Mouse (Mus musculus) kidney, embryonic 16.5 days (tissue): ENCODE measurements around the gene Taf1c. TPM values are rescaled to one million over a fixed set of nuclear protein-coding genes. Genes with fewer than 3 reads are reported as not detected.

Experiments
- ATAC-seq: fragments of 200-750 bp; cut with Nextera tagmentation; 2 replicates; pipeline ENCODE4 v1.8.0; 2017; ENCODE audit warnings: moderate TSS enrichment; ENCODE audit not compliant: low FRiP score, low TSS enrichment
- H3K27ac ChIP-seq: fragments of 300-500 bp; sonication (generic); 2 replicates; pipeline ENCODE4 v1.5.1; 2014; ENCODE audit warnings: low read length
- H3K27me3 ChIP-seq: fragments of 300-500 bp; sonication (generic); 2 replicates; pipeline ENCODE4 v1.6.1; 2014; ENCODE audit warnings: low read length, control low read depth, mixed read lengths; ENCODE audit not compliant: insufficient read depth
- H3K36me3 ChIP-seq: fragments of 300-500 bp; sonication (generic); 2 replicates; pipeline ENCODE4 v1.6.1; 2014; ENCODE audit warnings: low read length, control low read depth, mixed read lengths; ENCODE audit not compliant: insufficient read depth
- H3K4me1 ChIP-seq: fragments of 300-500 bp; sonication (generic); 2 replicates; pipeline ENCODE4 v1.6.1; 2014; ENCODE audit warnings: low read length, control low read depth, mixed read lengths; ENCODE audit not compliant: insufficient read depth
- H3K4me2 ChIP-seq: fragments of 300-500 bp; sonication (generic); replicated peaks from 2 replicates; pipeline ENCODE4 v1.6.1; 2014; ENCODE audit warnings: low read depth, low read length
- H3K4me3 ChIP-seq: fragments of 300-500 bp; sonication (generic); 2 replicates; pipeline ENCODE4 v1.5.1; 2014; ENCODE audit warnings: mild to moderate bottlenecking, low read length
- H3K9ac ChIP-seq: fragments of 300-500 bp; sonication (generic); replicated peaks from 2 replicates; pipeline ENCODE4 v1.6.1; 2014; ENCODE audit warnings: low read length
- H3K9me3 ChIP-seq: fragments of 300-500 bp; sonication (generic); 2 replicates; pipeline ENCODE4 v1.6.1; 2016; ENCODE audit warnings: low read length, control low read depth
- WGBS: fragments of 180-500 bp; shearing (Covaris S2); extraction: QIAGEN DNeasy Blood & Tissue Kit; methylation state at CpG from one replicate; pipeline ENCODE4 v1.1.7; 2014; 5-methylcytosine and 5-hydroxymethylcytosine counted together
- polyA plus RNA-seq: library from polyadenylated mRNA; unstranded; fragments of >200 nt; fragmentation: Nextera tagmentation; extraction: Ambion mirVana; gene quantifications from 2 replicates; pipeline ENCODE4 v1.2.1, GENCODE M21; 2015

Taf1c gene
- polyA plus RNA-seq, 1 experiment from 2014 or later: 15.5 TPM

DNA sequence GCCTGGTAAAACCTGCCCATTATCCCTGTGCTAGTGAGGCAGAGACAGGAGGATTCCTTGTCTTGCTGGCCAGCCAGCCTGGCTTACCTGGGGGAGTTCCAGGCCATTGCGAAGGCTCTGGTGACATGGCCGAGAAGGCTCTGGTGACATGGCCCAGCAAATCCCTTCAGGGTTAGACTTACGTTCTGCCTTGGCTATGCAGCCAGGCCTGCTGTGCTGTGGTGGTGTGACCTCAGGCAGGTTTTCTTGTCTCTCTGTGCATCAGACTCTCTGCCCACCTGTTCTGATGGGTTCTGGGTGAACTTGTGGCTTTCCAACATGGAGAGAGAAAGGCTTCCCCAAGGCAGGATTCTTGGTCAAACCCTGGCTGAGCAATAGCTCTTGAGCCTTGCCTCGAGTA lies 32.4 kb upstream of the Taf1c start:
- 81% methylated on average over 4 of the region's 4 CpGs for WGBS
- H3K27ac ChIP-seq: no peak overlapping the region
- no peaks in the 10 kb centered on the region for H3K9me3 ChIP-seq
- no peaks in the 10 kb centered on the region for H3K36me3 ChIP-seq
- no peak overlapping the region for H3K4me3 ChIP-seq
- peaks cover 23% of the 10 kb centered on the region for H3K4me1 ChIP-seq
- ATAC-seq: no peak
- no peak overlapping the region for H3K9ac ChIP-seq
- peaks cover 16% of the 10 kb centered on the region for H3K27me3 ChIP-seq
- H3K4me2 ChIP-seq: no peak overlapping the region

DNA sequence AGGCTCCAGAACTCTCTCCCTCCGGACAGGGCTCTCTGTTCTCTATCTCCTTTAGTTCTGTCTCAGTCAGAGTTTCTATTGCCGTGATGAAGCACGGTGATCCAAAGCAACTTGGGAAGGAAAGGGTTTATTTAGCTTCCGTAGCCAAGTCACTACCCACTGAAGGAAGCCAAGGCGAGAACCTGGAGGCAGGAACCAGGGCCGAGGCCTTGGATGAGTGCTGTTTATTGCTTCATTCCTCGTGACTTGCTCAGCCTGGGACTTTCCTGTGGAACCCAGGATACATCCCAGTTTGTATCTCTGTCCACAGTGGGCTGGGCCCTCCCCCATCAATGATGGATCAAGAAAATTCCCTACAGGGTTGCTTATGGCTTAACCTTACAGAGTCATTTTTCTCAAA lies 31.7 kb upstream of the Taf1c start:
- Histone ChIP-seq H3K4me3 (no peak overlapping the region), H3K9me3 (no peaks in the 10 kb centered on the region), H3K27me3 (peaks cover 16% of the 10 kb centered on the region), H3K9ac (no peak overlapping the region), H3K36me3 (no peaks in the 10 kb centered on the region), H3K4me1 (peaks cover 23% of the 10 kb centered on the region), H3K4me2 (no peak overlapping the region), H3K27ac (no peak overlapping the region)
- 52% methylated on average over 7 of the region's 7 CpGs for WGBS
- no peak for ATAC-seq

DNA sequence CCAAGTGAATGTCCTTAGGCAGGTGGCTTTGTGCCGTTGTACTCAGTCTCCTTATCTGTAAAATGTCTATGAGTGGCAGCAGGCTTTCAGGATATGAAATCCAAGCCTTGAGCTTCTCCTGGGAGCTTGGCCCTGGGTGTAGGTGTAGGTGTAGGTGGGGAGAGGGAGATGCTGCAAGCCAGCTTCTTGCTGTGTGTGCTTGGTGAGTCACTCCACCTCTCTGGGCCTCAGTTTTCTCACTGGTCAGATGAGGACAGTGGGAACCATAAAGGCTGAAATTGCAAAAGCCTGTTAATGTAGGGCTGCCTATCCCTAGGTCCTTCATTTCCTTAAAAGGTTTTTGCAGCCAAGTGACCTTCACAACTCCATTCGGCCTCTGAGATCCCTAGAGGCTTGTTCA lies 30.9 kb upstream of the Taf1c start:
- no peak overlapping the region for H3K4me2 ChIP-seq
- no peak overlapping the region for H3K9ac ChIP-seq
- no peak overlapping the region for H3K27ac ChIP-seq
- no peak for ATAC-seq
- peaks cover 23% of the 10 kb centered on the region for H3K4me1 ChIP-seq
- H3K4me3 ChIP-seq: no peak overlapping the region
- peaks cover 16% of the 10 kb centered on the region for H3K27me3 ChIP-seq
- H3K36me3 ChIP-seq: no peaks in the 10 kb centered on the region
- no peaks in the 10 kb centered on the region for H3K9me3 ChIP-seq
- WGBS: 70% methylated on average over 2 of the region's 2 CpGs

DNA sequence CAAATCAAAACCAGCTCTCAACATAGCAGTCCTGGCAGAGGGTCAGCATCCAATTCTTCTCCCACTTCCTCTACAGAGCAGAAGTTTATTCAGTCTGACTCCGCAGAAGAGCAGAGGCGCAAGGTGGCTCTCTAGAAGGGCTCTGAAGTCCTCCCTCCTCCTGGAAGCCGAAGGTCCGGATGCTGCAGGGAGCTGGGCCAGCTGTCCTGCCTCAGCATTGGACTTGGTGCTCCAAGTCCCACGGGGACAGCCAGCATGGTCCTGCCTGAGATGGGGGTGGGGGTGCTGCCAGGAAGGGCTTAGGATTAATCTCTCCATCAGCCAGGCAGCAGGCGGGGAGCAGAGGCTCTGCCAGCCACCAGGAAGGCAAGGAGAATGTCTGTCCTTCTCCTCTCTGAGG lies 30.4 kb upstream of the Taf1c start, which contains the start of gene Kcng4:
Gene Kcng4, minus strand, starts transcription at position 303 of the 400 bp plus-strand sequence.
- peak within 1 kb of the TSS; percentile 16; the same call in 1 of the 2 replicates for H3K4me2 ChIP-seq
- peaks cover 16% of the 10 kb centered on the region for H3K27me3 ChIP-seq
- H3K4me3 ChIP-seq: no peak within 1 kb of the TSS
- H3K27ac ChIP-seq: no peak within 1 kb of the TSS
- no peaks in the 10 kb centered on the region for H3K36me3 ChIP-seq
- peak; percentile 40; the same call in 1 of the 2 replicates for ATAC-seq
- peaks cover 23% of the 10 kb centered on the region for H3K4me1 ChIP-seq
- 31% methylated on average over 6 of the region's 6 CpGs for WGBS
- no peaks in the 10 kb centered on the region for H3K9me3 ChIP-seq
- H3K9ac ChIP-seq: no peak within 1 kb of the TSS

DNA sequence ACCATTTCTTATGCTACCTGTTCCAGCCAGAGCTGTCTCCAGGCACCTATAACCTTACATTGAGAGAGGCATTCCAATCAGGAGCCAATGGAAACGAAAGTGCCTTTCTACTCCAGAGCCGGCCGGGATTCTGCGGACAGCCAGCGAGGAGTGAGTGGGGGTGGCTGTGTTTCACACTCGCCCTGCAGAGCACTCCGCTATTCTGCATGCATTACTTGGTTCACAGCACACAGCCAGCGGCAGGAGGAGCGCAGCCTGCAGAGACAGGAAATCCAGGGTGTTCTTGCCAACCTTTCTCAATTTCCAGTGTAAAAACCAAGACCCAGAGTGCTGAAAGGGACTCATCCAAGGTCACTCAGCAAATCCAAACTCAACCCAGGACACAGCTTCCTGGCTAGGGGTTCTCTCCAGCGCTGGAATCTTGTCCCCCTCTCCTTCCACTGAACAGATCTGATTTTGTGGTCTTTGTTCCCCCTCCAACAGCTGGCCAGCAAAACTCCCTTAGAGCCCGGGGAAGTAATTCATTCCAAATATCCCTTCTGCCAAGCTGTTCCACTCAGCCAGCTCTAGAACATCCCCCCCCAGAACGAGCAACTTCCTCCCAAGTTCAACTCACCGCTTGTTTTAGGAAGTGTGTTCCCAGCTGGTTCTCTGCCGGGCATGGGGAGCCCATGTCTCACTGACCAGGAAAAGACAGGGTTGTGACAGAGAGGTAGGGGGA lies 29.8 kb upstream of the Taf1c start:
- Histone ChIP-seq H3K4me2 (peak overlapping the region; percentile 16; the same call in 1 of the 2 replicates), H3K4me3 (no peak overlapping the region), H3K9me3 (no peaks in the 10 kb centered on the region), H3K4me1 (peaks cover 23% of the 10 kb centered on the region), H3K9ac (no peak overlapping the region), H3K27me3 (peaks cover 16% of the 10 kb centered on the region), H3K27ac (no peak overlapping the region), H3K36me3 (no peaks in the 10 kb centered on the region)
- 0 out of 2 replicates have a peak, but pooled peaks have one; percentile 55 for ATAC-seq
- WGBS: 17% methylated on average over 14 of the region's 14 CpGs

DNA sequence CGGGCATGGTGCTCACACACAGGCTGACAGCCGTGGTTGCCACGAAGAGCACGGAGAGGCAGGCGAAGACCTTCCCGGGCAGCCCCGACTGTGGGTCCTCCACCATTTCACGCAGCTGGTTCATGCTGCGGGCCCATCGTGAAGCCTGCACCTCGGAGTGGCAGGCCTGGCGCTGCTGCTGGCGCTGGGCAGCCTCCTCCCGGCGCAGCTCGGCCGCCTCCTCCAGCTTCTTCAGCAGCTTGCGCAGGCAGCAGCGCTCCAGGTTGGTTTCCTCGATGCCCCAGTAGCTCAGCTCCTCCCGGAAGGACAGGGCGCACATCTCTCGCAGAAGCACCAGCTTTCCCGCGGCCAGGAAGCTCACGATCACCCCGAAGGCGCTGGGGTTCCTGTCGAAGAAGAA lies 27.9 kb upstream of the Taf1c start:
- H3K27ac ChIP-seq: no peak overlapping the region
- WGBS: 57% methylated on average over 29 of the region's 29 CpGs
- H3K27me3 ChIP-seq: peaks cover 16% of the 10 kb centered on the region

DNA sequence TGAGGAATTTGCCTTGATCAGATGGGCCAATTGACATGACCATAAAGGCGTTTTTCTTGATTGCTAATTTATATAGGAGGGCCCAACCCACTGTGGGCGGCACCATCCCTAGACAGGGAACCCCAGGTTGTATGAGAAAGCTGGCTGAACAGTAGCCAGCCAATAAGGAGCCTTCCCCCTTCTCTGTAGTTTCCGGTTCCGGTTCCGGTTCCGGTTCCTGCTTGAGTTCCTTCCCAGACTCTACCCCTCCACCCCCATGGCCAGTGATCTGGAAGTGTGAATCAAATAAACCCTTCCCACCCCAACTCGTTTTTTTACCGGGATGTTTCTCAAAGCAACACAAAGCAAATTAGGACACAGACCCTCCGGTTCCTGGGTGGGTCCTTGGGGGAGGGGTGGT lies 27.2 kb upstream of the Taf1c start:
- ATAC-seq: no peak
- Histone ChIP-seq H3K9me3 (no peaks in the 10 kb centered on the region), H3K27ac (no peak overlapping the region), H3K27me3 (peaks cover 16% of the 10 kb centered on the region), H3K4me3 (no peak overlapping the region), H3K4me1 (peaks cover 23% of the 10 kb centered on the region), H3K4me2 (no peak overlapping the region), H3K36me3 (no peaks in the 10 kb centered on the region), H3K9ac (no peak overlapping the region)
- 85% methylated on average over 9 of the region's 9 CpGs for WGBS

More for the DNA sequence above, 27.9 kb upstream of the Taf1c start:
- H3K36me3 ChIP-seq: no peaks in the 10 kb centered on the region
- H3K9ac ChIP-seq: no peak overlapping the region
- no peak overlapping the region for H3K4me2 ChIP-seq
- no peaks in the 10 kb centered on the region for H3K9me3 ChIP-seq
- no peak overlapping the region for H3K4me3 ChIP-seq
- H3K4me1 ChIP-seq: peaks cover 23% of the 10 kb centered on the region
- ATAC-seq: no peak

DNA sequence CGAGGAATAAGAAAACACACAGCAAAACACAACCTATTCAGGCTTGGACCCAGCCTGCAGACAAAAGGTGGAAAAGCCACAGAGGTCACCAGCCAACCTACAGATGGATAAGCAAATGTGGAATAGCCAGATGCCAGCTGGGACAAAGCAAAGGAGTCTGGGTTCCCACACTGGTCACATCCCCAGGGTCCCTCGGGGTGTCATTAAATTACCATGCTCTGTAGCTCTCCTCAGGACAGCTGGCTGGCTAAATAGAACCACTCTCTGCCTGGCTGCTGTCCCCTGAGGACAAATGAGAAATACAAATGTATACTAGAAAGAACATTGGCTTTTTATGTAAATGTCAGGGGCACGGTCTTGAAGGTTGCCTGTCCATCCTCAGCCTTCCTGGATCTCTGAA lies 25.8 kb upstream of the Taf1c start:
- peaks cover 18% of the 10 kb centered on the region for H3K4me1 ChIP-seq
- H3K4me3 ChIP-seq: no peak overlapping the region
- no peak overlapping the region for H3K4me2 ChIP-seq
- no peak for ATAC-seq
- no peaks in the 10 kb centered on the region for H3K36me3 ChIP-seq
- peaks cover 16% of the 10 kb centered on the region for H3K27me3 ChIP-seq
- WGBS: 30% methylated on average over 3 of the region's 3 CpGs
- H3K27ac ChIP-seq: no peak overlapping the region
- H3K9ac ChIP-seq: 0 out of 2 replicates have a peak overlapping the region, but pooled peaks have one; percentile 12
- no peaks in the 10 kb centered on the region for H3K9me3 ChIP-seq

DNA sequence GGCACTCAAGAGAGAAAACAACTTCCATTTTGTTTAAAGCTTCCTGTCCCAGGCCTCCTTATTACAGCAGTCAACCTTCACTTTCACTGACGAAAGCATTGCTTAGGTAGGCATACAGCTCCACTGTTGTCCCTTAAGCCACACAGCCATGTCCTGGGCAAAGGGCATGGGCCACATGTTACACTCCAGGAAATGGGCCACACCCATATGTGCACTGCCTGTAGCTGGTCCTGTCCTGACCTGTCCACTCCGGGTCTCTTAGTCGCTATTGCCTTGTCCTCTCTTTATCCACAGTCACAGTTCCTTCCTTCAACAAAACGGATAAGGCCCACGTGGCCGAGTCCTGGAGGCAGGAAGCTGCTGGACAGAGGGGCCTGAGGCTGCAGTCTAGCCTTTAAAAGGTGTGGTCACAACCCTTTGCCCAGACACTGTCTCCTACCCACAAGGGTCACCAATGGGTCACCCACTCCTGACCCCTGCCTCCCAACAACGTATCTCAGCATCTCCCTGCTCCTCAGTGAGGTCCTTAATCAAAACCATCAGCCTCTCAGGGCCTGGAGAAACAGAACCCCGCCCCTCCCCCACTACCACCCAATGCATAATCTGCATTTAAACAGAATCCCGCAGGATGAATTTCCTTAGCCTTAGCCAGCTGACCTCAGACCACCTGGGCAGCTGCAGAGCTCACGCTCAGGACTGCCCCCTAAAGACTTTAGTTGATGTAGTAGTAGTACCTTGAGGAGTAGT lies 22.8 kb upstream of the Taf1c start:
- Histone ChIP-seq H3K27ac (no peak overlapping the region), H3K4me2 (no peak overlapping the region), H3K36me3 (no peaks in the 10 kb centered on the region), H3K4me3 (no peak overlapping the region), H3K27me3 (peaks cover 4% of the 10 kb centered on the region; the same call in 1 of the 2 replicates), H3K9ac (no peak overlapping the region), H3K9me3 (no peaks in the 10 kb centered on the region), H3K4me1 (no peaks in the 10 kb centered on the region; the same call in 1 of the 2 replicates)
- 42% methylated on average over 10 of the region's 10 CpGs for WGBS
- ATAC-seq: no peak

DNA sequence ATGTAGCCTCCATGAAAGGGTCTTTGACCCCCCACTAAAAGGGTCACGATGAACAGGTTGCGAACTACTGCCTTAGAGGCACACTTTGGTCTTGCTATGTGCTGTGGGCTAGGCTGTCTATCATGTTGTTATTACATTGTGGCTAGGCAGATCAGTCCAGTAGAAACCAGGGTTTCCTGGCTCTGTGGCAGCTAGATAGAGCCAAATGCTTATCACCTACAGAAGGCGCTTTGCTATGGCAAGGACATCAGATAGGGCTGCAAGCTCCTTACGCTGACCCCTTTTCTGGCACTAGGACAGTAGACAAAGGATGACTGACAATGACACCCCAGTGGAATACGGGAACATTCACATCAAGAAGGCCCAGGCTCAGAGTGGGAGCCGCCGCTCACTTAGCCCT lies 22.2 kb upstream of the Taf1c start:
- H3K36me3 ChIP-seq: no peaks in the 10 kb centered on the region
- no peak for ATAC-seq
- no peak overlapping the region for H3K9ac ChIP-seq
- H3K4me2 ChIP-seq: no peak overlapping the region
- H3K9me3 ChIP-seq: no peaks in the 10 kb centered on the region
- H3K27ac ChIP-seq: no peak overlapping the region
- H3K27me3 ChIP-seq: no peaks in the 10 kb centered on the region; the same call in 1 of the 2 replicates
- WGBS: 89% methylated on average over 7 of the region's 7 CpGs
- no peak overlapping the region for H3K4me3 ChIP-seq
- H3K4me1 ChIP-seq: no peaks in the 10 kb centered on the region; the same call in 1 of the 2 replicates
